Mouse (Mus musculus): ENCODE data around the gene Ndufa13.

Gene Ndufa13

GRCm38 (mm10) chr8:69911917-69912316, 9.6 kb upstream of the Ndufa13 start:
- DNase-seq (ENCODE audit: low read depth, low spot score), result no peak

- no peak for DNase-seq (ENCODE audit: low read depth, low spot score)
Observed at GRCm38 (mm10) chr8:69907106-69907505, 4.7 kb upstream of the Ndufa13 start.

GRCm38 (mm10) chr8:69906260-69906659, 3.9 kb upstream of the Ndufa13 start:
- DNase-seq (ENCODE audit: low read depth, low spot score), result no peak

GRCm38 (mm10) chr8:69904096-69904495, 1.7 kb upstream of the Ndufa13 start:
- DNase-seq (ENCODE audit: low read depth, low spot score), result no peak

- peak; percentile 100 for DNase-seq (ENCODE audit: low read depth, low spot score)
Observed at GRCm38 (mm10) chr8:69903063-69903542, 745 bp upstream of the Ndufa13 start.

GRCm38 (mm10) chr8:69901484-69902162, 735 bp downstream of the Ndufa13 start:
- peak; percentile 95 for DNase-seq (ENCODE audit: low read depth, low spot score)

GRCm38 (mm10) chr8:69900895-69901451, 1.4 kb downstream of the Ndufa13 start:
- no peak for DNase-seq (ENCODE audit: low read depth, low spot score)

- DNase-seq (ENCODE audit: low read depth, low spot score), result no peak
Observed at GRCm38 (mm10) chr8:69899876-69900275, 2.5 kb downstream of the Ndufa13 start.

GRCm38 (mm10) chr8:69897857-69898256, 4.5 kb downstream of the Ndufa13 start:
- DNase-seq (ENCODE audit: low read depth, low spot score), result no peak

GRCm38 (mm10) chr8:69895772-69896451, 6.4 kb downstream of the Ndufa13 start:
- no peak for DNase-seq (ENCODE audit: low read depth, low spot score)

GRCm38 (mm10) chr8:69894836-69895332, 7.5 kb downstream of the Ndufa13 start:
- DNase-seq (ENCODE audit: low read depth, low spot score), result no peak

- no peak for DNase-seq (ENCODE audit: low read depth, low spot score)
Observed at GRCm38 (mm10) chr8:69893863-69894262, 8.5 kb downstream of the Ndufa13 start.

GRCm38 (mm10) chr8:69890813-69891241, 11.5 kb downstream of the Ndufa13 start:
- no peak for DNase-seq (ENCODE audit: low read depth, low spot score)

- DNase-seq (ENCODE audit: low read depth, low spot score), result no peak
Observed at GRCm38 (mm10) chr8:69888902-69889301, 13.5 kb downstream of the Ndufa13 start.

- DNase-seq (ENCODE audit: low read depth, low spot score), result no peak
Observed at GRCm38 (mm10) chr8:69888244-69888866, 14.0 kb downstream of the Ndufa13 start.

- no peak for DNase-seq (ENCODE audit: low read depth, low spot score)
Observed at GRCm38 (mm10) chr8:69887289-69888243, 14.8 kb downstream of the Ndufa13 start, which contains the start of gene Cilp2. TSS of gene Cilp2 (minus strand) at chr8:69887687.

- no peak for DNase-seq (ENCODE audit: low read depth, low spot score)
Observed at GRCm38 (mm10) chr8:69884141-69884540, 18.2 kb downstream of the Ndufa13 start.

- no peak for DNase-seq (ENCODE audit: low read depth, low spot score)
Observed at GRCm38 (mm10) chr8:69882833-69883600, 19.3 kb downstream of the Ndufa13 start.

- no peak for DNase-seq (ENCODE audit: low read depth, low spot score)
Observed at GRCm38 (mm10) chr8:69882021-69882756, 20.2 kb downstream of the Ndufa13 start.

Data from skeletal muscle tissue, adult 2 months (tissue).